Comparison of ENCODE assay signal across 8 mouse cellular contexts in the genomic region with DNA sequence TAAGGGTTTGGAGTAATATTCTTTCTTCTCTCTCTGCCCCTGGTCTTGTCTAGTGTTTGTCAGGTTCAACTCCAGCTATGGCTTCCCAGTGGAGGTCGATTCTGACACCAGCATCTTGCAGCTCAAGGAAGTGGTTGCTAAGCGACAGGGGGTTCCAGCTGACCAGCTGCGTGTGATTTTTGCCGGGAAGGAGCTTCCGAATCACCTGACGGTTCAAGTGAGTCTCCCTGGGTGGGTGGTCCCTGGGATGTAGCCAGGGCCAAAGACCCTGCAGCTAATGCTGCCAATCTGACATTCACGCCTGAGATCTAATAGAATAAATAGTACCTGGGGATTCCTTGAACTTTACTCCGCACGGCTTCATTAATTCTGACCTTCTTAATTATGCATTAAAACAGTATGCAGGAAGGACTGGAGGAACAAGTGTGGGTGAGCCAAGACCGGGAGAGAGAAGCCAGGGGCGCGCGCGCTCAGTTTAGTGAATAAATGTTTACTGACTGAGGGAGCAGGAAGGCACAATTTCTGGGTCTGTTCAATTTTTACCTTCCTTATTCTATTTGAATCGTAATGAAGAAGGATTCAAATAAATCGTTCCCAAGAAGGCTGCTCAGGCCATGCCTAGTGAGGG.
DNase-seq lines count a peak whose midpoint lies in the region; ATAC-seq and TF ChIP-seq lines count a peak whose summit lies in the region.

No protein-coding gene starts in this region.

- H3K36me3 ChIP-seq in E14TG2a.4 (ENCODE audit: insufficient read depth, low read length): no peaks in the 10 kb centered on the region
- no peaks in the 10 kb centered on the region for H3K36me3 ChIP-seq in forebrain, embryonic 15.5 days
- H3K36me3 ChIP-seq in limb, embryonic 13.5 days: no peaks in the 10 kb centered on the region

- ATAC-seq in forebrain, embryonic 15.5 days (replicated peaks): peak; percentile 44
- no peak for ATAC-seq in limb, embryonic 13.5 days (ENCODE audit: low FRiP score, low read depth)

- H3K4me1 ChIP-seq in cerebellum, adult 2 months (ENCODE audit: control insufficient read depth, insufficient read depth, low read length): no peaks in the 10 kb centered on the region
- peaks cover 33% of the 10 kb centered on the region for H3K4me1 ChIP-seq in E14TG2a.4 (replicated peaks; ENCODE audit: low read depth, low read length)
- peaks cover 22% of the 10 kb centered on the region for H3K4me1 ChIP-seq in forebrain, embryonic 15.5 days
- peaks cover 13% of the 10 kb centered on the region for H3K4me1 ChIP-seq in limb, embryonic 13.5 days

- peak overlapping the region; percentile 42 for H3K4me3 ChIP-seq in cerebellum, adult 2 months (replicated peaks; ENCODE audit: insufficient read depth, low read depth, low read length)
- H3K4me3 ChIP-seq in E14TG2a.4 (replicated peaks; ENCODE audit: low read length): peak overlapping the region; percentile 55
- 0 out of 2 replicates have a peak overlapping the region, but pooled peaks have one; percentile 3 for H3K4me3 ChIP-seq in forebrain, embryonic 15.5 days
- peak overlapping the region; percentile 12 for H3K4me3 ChIP-seq in limb, embryonic 13.5 days

- 24% methylated on average over 16 of the region's 16 CpGs for WGBS in cerebellum, adult 2 months
- 4% methylated on average over 16 of the region's 16 CpGs for WGBS in forebrain, embryonic 15.5 days
- 4% methylated on average over 16 of the region's 16 CpGs for WGBS in limb, embryonic 13.5 days

- no peak overlapping the region for H3K27ac ChIP-seq in cerebellum, adult 2 months (ENCODE audit: insufficient read depth, low read length)
- H3K27ac ChIP-seq in forebrain, embryonic 15.5 days (replicated peaks): peak overlapping the region; percentile 47
- no peak overlapping the region for H3K27ac ChIP-seq in limb, embryonic 13.5 days

- peak overlapping the region; percentile 27 for H3K4me2 ChIP-seq in forebrain, embryonic 15.5 days (replicated peaks)
- peak overlapping the region; percentile 52 for H3K4me2 ChIP-seq in limb, embryonic 13.5 days (replicated peaks)

- no peak for TF ChIP-seq POLR2A in cerebellum, adult 2 months (IDR thresholded peaks at IDR 0.05; ENCODE audit: borderline replicate concordance, insufficient read depth, low read length)

- H3K9ac ChIP-seq in forebrain, embryonic 15.5 days (replicated peaks): 0 out of 2 replicates have a peak overlapping the region, but pooled peaks have one; percentile 5
- no peak overlapping the region for H3K9ac ChIP-seq in limb, embryonic 13.5 days

- TF ChIP-seq CTCF in cerebellum, adult 2 months (IDR thresholded peaks at IDR 0.05; ENCODE audit: borderline replicate concordance, insufficient read depth, low read depth, low read length): no peak
- no peak for TF ChIP-seq CTCF in E14TG2a.4 (conservative IDR thresholded peaks at IDR 0.05; ENCODE audit: low read length)

- peak in 1 of 2 experiments; percentile 22 for DNase-seq in cerebellum, adult 2 months
- DNase-seq in cerebellum, postnatal 25 days: no peak
- DNase-seq in urinary bladder, postnatal 25 days (ENCODE audit: low spot score): no peak
- no peak for DNase-seq in adrenal gland, postnatal 36 days
- DNase-seq in layer of hippocampus, adult 9-11 months: no peak

- H3K27me3 ChIP-seq in cerebellum, adult 2 months (ENCODE audit: control insufficient read depth, insufficient read depth, low read length): no peaks in the 10 kb centered on the region
- no peaks in the 10 kb centered on the region for H3K27me3 ChIP-seq in E14TG2a.4 (ENCODE audit: insufficient read depth, low read length)
- no peaks in the 10 kb centered on the region for H3K27me3 ChIP-seq in forebrain, embryonic 15.5 days
- H3K27me3 ChIP-seq in limb, embryonic 13.5 days: 0 out of 2 replicates have a peak, but pooled peaks cover 7% of the 10 kb centered on the region

- H3K9me3 ChIP-seq in E14TG2a.4 (ENCODE audit: low read length): no peaks in the 10 kb centered on the region
- H3K9me3 ChIP-seq in forebrain, embryonic 15.5 days: no peaks in the 10 kb centered on the region
- H3K9me3 ChIP-seq in limb, embryonic 13.5 days: no peaks in the 10 kb centered on the region

Comparison
In these comparisons a context has a peak if more than half of its experiments do, and no peak if none do; other contexts are left out.
1. H3K4me3 ChIP-seq: peak in every context shown above with its lines; median percentile 55 in E14TG2a.4; 42 in cerebellum, adult 2 months; 12 in limb, embryonic 13.5 days; 3 in forebrain, embryonic 15.5 days.